Mouse (Mus musculus): ENCODE results near the gene Rab31.

The Rab31 gene

GRCm38 (mm10) chr17:65771951-65772934 lies at the start of gene Rab31:
Gene Rab31, minus strand, starts transcription at chr17:65772752.
- DNase-seq (ENCODE audit: low read depth) = peak; percentile 39

- no peak for DNase-seq (ENCODE audit: low read depth)
Observed at GRCm38 (mm10) chr17:65820197-65820596, 47.6 kb upstream of the Rab31 start.

DNA sequence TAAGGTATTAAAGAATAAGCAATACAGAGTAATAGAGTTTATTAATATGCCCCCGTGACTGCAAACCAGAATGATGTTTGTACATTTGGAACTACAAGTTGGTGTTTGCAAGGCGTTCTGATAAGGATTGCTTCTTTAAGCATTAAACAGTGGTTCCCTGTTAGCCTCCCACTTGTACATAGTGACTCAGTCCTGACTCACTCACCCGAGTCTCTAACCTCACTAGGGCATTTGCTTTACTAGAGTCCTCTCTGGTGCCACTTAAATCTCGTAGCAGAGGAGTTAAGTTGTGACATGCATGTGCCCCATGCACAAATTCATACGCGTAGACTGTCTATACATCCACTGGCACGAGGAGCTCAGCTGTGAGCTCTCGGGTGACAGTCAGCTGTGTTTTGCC lies 41.2 kb upstream of the Rab31 start:
- no peak for DNase-seq (ENCODE audit: low read depth)

DNA sequence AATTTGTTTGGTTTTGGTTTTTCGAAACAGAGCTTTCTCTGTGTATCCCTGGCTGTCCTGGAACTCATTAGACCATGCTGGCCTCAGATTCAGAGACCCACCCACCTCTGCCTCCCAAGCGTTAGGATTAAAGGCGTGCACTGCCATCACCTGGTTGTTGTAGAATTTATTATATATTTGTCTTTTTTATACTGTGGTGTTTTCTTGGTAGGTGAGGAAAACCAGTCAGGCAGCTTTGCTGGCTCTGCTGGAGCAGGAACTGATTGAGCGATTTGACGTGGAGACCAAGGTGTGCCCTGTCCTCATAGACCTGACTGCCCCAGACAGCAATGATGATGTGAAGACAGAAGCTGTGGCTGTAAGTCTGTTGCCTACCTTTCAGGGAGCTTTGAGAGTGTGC lies 38.5 kb upstream of the Rab31 start:
- no peak for DNase-seq (ENCODE audit: low read depth)

- DNase-seq (ENCODE audit: low read depth) = no peak
Observed at GRCm38 (mm10) chr17:65806416-65806815, 33.9 kb upstream of the Rab31 start.

GRCm38 (mm10) chr17:65805966-65806365 lies 33.4 kb upstream of the Rab31 start:
- no peak for DNase-seq (ENCODE audit: low read depth)

DNA sequence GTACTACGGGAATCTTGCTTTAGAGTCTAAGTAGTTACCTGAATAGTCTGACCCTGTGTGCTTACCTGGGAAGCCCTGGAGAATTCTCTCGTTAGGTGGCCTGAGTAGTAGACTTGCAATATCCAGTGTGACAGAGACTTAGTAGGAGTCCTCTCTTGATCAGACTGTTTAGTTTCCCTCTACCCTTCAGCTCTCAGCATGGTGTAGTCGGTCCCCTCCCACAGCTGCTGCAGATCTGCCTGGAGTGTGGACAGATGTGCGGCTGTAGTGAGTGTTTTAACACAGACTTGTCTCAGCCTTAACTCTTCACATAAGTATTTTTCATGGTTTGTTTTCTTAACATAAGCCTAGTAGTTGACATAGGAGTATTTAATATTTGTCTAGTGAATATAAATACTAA lies 29.5 kb upstream of the Rab31 start:
- no peak for DNase-seq (ENCODE audit: low read depth)

DNA sequence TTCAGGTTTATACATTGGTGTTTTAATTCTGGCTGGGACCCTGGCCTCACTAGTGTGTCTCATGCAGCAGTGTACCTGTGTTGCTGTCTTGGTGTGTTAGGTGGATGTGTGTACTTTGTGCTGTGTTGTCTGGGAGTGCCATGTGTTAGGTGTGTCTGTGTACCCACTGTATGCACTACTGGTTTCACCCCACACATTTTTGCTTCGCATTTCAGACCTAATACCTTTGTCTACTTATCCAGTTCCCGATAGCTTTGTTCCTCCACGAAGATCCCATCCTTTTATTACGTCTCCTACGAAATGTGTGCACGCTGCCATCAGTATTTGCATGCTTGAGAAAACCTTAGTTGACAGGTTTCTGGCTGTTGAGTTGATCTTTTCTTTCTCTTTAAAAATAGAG lies 27.9 kb upstream of the Rab31 start:
- DNase-seq (ENCODE audit: low read depth) = no peak

- DNase-seq (ENCODE audit: low read depth) = no peak
Observed at GRCm38 (mm10) chr17:65799353-65799752, 26.8 kb upstream of the Rab31 start.

DNA sequence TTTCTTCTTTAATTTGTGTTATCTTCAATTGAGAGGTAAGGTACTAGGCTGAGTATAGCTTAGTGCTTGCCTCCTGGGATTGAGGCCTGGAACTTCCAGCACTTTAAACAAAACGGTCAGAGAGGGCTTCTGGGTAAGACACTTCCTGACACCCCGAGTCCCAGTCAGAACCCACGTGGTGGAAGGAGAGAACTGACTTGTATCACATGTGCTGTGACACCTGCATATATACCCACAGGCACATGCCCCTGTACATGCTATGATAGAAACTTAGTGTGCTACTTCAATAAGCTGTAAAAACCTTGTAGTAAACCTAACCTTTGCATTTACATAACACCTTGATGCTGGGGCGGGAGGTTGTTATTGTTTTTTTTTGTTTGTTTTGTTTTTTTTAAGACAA lies 25.9 kb upstream of the Rab31 start:
- no peak for DNase-seq (ENCODE audit: low read depth)

- no peak for DNase-seq (ENCODE audit: low read depth)
Observed at GRCm38 (mm10) chr17:65796056-65796455, 23.5 kb upstream of the Rab31 start.

DNA sequence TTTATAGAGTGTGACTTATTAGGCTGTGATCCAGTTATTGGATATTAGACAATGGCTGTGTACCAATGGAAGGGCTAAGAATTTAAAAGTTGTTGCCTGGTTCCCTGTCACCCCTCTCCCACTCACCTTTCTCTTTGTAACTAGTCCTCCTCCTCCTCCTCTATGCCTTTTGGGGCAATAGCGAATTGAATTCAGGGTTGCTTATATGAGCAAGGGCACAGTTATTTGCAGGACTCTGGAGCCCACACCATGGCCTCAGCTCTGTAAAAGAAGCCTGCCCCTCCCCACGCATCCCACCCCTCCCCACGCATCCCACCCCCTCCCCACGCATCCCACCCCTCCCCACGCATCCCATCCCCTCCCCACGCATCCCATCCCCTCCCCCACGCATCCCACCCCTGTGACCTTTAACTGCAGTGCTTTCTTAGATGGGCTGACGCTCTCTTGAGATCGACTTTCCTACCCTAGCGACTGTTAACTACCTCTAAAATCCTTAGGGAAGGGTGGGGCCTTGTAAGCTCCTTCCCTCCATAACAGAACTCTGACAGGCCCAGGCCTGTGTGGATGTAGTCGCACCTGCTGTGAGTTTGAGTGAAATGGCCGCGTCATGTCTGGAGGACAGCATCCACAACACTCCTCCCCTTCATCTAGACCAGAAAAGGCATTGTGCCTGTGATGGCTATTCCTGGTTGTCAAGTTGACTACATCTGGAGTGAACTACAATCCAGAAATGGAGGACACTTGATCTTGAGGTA lies 21.7 kb upstream of the Rab31 start:
- DNase-seq (ENCODE audit: low read depth) = no peak

DNA sequence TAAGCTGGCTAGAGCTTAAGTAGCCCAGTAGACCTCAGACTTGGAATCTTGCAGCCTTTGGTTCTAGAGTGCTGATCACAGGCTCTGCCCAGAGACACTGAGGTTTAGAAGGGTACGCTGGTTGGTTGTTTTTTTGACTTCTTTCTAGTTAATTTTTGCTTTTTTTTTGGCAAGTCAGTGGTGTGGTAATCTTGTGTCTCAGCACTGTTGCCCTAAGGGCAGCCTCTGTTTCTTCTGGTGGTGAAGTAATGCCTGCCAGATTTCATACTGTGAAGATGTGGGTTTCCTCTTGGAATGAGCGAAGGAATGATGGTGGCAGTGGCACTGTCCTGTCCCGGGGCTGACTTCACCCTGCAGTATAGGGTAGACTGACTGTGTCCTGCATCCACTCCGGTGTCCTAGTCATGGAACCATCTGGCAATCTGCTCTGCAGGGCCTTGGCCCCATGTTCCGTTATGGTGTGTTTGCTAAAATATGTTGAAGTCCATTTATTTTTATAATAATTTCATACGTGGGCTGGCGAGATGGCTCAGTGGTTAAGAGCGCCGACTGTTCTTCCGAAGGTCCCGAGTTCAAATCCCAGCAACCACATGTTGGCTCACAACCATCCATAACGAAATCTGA lies 20.9 kb upstream of the Rab31 start:
- DNase-seq (ENCODE audit: low read depth) = no peak

GRCm38 (mm10) chr17:65791161-65791560 lies 18.6 kb upstream of the Rab31 start:
- no peak for DNase-seq (ENCODE audit: low read depth)

DNA sequence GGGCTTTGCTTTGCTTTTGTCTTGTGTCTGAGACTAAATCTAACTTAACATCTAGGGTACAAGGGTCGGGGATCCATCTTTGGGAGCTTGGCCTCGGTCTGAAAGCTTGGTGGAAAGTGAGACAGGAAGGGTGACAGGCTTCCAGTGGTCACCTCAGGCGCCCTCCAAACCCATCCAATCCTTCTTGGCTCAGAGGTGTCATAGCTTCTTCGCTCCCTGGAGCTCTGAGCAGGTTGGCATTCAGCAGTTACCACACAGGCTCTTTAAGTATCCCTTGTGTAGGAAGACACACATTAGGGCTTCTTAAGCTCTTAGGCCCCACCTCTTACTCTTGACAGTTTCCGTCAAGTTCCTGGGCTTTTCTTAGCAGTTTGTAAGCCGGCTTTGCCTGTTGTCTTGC lies 17.0 kb upstream of the Rab31 start:
- DNase-seq (ENCODE audit: low read depth) = no peak

DNA sequence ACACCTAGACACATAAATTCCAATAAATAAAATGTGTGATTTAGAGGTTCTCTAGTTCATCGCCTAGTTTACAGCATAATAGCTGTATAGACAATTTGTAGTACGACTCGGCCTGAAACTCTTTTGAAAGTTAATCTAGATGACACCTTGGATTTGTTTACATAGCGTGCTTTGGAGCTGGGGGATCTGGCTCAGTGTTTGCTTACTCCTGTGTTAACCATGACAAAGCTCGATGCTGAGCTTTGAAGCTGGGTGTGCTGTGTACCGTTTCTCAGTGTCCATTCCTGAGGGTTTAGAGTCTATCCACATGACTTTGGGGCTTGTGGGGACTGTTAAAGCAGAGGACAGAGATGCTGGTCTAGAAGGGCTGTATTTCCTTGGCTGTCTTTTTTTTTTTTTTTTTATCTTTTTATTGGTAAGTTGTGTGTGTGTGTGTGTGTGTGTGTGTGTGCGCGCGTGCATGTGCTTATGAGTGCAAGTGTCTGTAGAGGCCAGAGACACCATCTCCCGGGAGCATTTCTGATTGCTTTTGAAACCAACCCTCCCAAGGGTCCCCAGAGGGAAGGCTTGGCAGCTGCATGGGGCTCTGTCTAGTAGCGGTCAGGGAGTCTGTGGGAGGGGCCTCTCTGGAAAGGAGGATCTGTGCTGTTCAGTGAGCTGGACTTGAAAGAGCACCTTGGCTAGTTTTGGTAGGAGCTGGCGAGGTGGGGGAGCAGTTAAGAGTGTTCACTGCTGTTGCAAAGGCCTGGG lies 16.2 kb upstream of the Rab31 start:
- DNase-seq (ENCODE audit: low read depth) = no peak

- no peak for DNase-seq (ENCODE audit: low read depth)
Observed at GRCm38 (mm10) chr17:65787261-65787660, 14.7 kb upstream of the Rab31 start.

DNA sequence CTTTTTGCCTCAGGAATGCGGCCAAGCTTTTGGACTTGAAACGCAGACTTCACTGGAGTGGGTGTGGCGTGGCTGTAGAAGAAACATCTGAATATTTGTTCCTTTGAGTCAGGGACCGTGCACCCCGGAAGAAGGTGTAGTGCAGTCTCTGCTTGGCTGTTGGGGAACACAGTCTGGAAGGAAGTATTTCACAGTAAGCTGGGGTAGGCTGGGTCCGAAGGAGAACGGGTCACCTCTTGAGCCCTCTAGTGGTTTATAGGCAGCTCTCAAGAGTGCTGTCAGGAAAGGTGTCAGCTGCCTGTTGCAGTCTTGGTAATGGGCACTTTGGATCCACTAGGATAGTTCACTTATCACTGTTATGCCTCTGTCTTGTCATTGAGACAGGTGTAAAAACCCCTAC lies 13.7 kb upstream of the Rab31 start:
- DNase-seq (ENCODE audit: low read depth) = no peak

GRCm38 (mm10) chr17:65785707-65786106 lies 13.2 kb upstream of the Rab31 start:
- no peak for DNase-seq (ENCODE audit: low read depth)

GRCm38 (mm10) chr17:65784610-65785140 lies 12.1 kb upstream of the Rab31 start:
- no peak for DNase-seq (ENCODE audit: low read depth)
